Mouse (Mus musculus) layer of hippocampus, postnatal 25 days (tissue): ENCODE measurements at regions not wholly inside any gene's neighbourhood (a gene's known extent, or its start where the extent isn't known, plus 50 kb on each side); places are given as distances from the start of the nearest gene placed in this dataset.

ENCODE experiments used
- DNase-seq, 2 experiments: peaks; one replicate each; pipeline ENCODE4 v3.0.0; 2022; ENCODE audit warnings: mixed read lengths in 2 of 2, low spot score in 1 of 2; ENCODE audit errors: extremely low spot score in 1 of 2

DNA sequence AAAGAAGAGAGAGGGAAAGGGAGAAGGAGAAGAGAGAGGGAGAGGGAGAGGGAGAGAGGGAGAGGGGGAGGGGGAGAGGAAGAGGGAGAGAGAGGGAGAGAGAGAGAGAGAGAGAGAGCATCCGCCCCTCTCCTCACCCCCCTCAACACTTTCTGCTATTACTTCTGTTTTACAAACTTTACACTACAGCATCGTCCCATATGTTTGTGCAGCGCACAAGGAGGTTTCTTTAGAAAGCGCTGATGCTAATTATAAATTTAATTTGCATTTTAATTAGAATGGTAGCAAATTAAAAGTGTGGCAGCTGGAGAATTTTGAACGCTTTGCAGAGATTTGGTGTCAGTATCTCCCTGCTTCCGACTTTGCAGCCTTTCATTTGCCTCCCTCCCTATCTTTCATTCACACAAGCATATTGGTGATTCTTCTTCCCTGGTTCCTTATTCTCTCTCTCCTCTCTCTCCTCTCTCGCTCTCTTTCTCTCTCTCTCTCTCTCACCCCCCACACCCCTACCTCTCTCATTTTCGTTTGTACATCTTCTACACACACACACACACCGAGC lies 476.0 kb downstream of the Nr2f2 start:
- no peak for DNase-seq

DNA sequence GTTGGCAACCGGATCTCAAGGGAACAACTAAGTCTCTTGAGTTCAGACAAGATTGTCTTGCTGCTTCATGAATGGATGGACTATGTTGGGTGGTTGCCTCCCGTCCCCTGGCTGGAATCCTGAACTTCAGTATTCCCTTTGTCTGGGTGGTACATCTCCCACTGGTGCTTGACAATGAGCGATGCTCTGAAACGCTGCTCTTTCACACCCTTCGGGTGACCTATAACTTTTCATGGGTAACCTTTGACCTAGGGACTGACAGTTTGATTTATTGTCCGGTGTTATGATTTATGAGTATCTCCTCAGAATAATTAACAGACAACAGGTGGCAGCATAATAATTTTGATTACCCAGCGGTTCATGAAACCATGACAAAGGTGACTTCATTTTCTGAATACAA lies 478.3 kb downstream of the Nr2f2 start:
- no peak for DNase-seq

DNA sequence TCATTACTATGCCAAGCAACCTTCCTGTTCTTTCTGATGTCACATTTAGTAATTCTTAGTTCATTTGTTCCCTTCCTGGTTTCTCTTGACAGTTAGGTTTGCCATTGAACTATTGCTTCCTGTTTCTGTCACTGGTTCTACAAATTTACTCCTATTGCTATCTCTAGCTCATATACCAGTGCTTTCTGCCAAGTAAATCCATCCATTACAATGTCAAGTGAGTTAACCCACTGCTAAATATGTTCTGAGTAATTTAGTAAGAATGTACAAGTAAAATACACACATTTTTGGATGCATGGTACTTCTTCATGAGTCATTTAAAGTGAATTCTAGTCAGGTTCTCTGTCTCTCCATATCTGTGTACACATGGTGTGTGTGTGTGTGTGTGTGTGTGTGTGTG lies 489.5 kb downstream of the Nr2f2 start:
- no peak for DNase-seq

GRCm38 (mm10) chr7:69865801-69866200 lies 500.7 kb downstream of the Nr2f2 start:
- DNase-seq = no peak

DNA sequence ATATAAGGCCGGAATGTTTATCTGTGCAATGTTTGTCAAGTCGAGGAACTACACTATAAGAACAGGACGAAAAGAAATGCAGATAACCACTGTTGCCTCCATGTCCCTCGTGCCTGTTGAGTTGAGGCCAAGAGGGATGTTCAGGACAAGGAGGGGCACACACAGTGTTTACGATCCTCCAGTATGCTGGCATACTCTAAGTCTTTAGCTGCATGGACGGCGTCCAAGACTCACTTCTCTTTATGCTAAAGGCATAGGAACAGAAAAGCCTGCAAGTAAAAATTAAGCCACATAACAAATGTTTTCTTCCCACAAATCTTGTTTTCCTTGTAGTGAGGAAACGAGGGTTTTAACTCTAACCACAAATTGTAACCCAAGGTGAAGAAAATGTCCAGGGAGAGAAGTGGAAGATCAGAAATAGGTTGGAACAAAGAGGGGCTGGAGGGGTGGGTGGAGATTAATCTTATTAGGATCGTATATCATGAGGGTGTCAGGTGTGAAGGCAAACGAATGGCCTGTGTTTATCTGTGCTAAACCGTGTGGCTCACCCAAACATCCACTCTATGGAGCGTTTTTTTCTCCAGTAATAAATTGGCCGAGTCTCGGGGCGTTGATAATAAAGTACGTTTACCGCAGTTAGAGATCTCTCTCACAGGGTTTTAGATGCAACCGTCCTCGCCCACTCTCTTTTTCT lies 521.8 kb downstream of the Nr2f2 start:
- no peak for DNase-seq

- no peak for DNase-seq
Measured at GRCm38 (mm10) chr7:69837379-69837778, 529.2 kb downstream of the Nr2f2 start.

- no peak for DNase-seq
Measured at GRCm38 (mm10) chr7:69827251-69827650, 539.3 kb downstream of the Nr2f2 start.

DNA sequence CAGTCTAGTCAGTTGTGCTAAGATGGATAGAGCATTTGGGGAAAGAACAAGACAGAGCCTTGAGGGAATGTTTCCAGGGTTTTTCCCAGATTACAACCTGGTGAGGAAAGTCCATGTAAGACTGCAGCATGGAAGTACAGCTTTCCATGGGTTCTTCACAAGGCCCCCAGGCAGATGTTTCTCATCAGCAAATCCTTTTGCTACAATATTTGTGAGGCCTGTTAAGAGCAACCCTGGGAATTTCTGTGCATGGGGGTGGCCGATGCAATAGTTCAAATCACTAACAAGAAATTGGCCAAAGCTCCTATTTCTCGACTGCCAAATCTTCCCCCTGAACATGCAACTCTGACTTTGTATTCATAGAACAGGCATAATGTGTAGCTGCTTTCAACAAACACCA lies 546.0 kb downstream of the Nr2f2 start:
- DNase-seq = no peak

- no peak for DNase-seq
Measured at GRCm38 (mm10) chr7:69812301-69812700, 554.2 kb downstream of the Nr2f2 start.

DNA sequence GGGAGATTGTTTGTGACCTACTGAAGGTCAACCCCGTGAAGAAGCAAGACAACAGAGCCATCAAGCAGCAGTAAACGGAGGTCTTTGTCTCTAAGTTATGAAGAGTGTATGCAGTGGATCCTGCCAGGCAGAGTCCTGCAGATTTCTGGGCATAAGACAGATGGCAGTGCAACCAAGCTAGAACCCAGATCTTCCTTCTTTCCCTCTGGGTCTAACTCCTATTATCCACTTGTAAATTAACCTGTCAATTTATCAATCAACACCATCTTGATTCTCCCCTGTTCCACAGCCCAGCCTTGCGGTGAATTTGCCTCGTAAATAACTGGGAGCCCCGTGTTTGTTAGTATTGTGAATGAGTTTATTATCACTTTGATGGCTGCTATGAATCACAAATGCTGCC lies 555.7 kb downstream of the Nr2f2 start:
- DNase-seq = peak; percentile 7 to 14

GRCm38 (mm10) chr7:69807220-69807619 lies 559.3 kb downstream of the Nr2f2 start:
- DNase-seq = no peak

DNA sequence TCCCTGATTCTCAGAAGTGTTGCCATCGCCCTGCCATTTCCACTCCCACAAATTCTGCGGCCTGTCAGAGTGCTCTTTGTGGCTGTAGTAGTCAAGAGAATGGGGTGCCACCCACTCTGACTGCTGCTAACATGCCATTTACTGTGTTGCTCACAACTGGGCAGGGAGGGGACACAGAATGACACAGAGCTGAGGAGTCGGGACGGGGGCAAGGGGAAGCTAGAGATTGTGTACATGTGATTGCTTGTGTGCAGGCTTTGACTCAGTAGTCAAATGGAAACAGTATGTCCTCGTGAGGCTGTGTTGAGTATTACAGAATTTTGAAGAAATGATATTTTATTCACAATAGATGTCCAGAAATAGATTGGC lies 595.6 kb downstream of the Nr2f2 start:
- no peak for DNase-seq

GRCm38 (mm10) chr7:69770313-69770979 lies 596.1 kb downstream of the Nr2f2 start:
- DNase-seq = no peak

- DNase-seq = no peak
Measured at GRCm38 (mm10) chr7:69766451-69766850, 600.1 kb downstream of the Nr2f2 start.

DNA sequence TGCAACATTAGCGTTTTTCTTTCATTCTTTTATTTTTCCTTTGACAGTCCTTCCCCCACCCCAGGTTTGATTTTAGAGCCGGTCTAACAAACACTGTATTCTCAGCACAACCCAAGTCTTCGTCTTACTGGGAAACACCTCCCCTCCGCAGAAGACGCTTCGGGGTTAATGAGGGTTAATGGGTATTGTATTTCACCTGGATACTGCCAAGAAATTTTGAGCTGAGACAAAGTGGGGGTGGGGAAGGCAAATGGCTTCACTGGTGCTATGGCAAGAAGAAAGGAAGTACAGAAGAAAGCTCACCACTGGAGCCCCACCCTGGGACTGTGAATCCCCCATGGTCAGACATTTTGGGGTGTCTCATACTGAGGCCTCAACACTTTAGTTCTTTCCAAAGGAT lies 626.0 kb downstream of the Nr2f2 start:
- DNase-seq = no peak

GRCm38 (mm10) chr7:69738998-69739397 lies 627.5 kb downstream of the Nr2f2 start:
- no peak for DNase-seq

DNA sequence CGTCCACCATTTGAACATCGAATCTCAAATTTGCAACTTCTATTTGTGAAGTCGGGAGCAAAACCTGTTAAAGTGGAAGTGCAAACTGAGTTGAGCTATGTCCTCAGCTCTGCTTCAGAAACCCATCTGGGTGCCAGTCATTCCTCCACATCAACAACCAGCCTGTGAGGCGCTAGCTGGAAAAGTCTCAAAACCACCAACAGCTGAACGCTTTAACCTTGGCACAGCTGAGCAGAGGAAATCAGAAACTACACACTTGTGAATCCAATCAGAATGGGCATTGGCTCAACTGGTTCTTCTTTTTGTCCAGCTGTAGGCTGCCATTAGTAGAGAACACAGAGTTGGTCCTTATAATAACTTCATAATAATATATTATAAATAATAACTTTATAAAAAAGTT lies 651.5 kb downstream of the Nr2f2 start:
- no peak for DNase-seq

- no peak for DNase-seq
Measured at GRCm38 (mm10) chr7:69670211-69670610, 696.3 kb downstream of the Nr2f2 start.

DNA sequence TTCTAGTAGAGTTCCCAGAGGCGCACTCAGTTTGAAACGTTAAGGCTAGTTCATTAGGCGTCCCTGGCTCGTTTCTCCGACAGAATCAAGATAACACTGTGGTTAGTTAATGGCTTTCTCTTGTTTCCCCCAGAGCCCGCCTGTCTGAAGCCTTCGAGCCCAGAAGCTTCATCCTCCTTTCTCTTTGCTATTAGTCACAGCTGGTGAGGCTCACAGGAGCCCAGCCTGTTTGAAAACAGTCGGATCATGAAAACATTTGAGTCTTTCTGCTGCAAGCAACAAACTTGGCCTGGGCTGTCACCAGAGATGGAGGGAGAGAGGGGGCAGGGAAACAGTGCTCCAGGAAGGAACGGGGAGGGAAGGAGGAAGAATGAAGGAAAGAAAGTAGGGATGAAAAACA lies 711.0 kb downstream of the Nr2f2 start:
- DNase-seq = no peak

DNA sequence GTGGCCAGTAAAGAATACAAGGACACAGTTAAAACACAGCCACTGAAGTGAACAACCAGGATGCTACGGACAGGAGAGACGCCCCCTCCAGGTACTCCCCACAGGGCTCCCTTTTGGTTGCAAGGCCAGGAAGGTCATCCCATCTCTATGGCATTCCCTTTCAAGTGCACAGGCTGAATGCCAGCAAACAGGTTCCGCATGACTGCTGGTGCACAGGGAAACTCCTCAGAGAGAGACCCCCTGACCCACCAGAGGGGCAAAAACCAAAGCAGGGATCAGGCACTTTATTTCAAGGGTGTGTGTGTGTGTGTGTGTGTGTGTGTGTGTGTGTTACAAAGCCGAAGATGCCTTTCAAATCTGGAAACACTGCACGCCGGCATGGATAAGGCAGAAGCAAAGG lies 721.1 kb downstream of the Nr2f2 start:
- DNase-seq = no peak

- no peak for DNase-seq
Measured at GRCm38 (mm10) chr7:69641652-69642051, 724.9 kb downstream of the Nr2f2 start.

DNA sequence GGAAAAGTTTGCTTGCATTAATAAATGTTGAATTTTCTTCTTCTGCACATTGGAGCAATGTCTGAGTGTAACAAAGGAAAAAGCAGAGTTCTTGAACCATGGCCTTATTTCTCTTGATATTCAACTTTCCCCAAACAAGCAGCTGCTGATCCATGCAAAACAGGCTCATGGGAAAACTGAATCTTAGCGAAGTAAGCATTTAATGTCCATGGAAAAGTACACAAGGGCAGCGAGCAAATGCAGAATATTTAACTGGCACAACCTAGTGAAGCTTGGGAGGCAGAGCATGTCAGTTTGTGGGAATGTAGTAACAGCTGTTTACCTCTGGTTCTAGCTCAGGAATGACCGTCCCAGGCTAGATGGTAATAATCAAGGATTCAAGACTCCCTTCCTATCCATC lies 766.7 kb downstream of the Nr2f2 start:
- DNase-seq = no peak
